Mouse (Mus musculus) midbrain, embryonic 13.5 days (tissue): ENCODE results near the gene Bcl7a. TPM values are rescaled to one million over a fixed set of nuclear protein-coding genes. Genes with fewer than 3 reads are reported as not detected.

Experiments used
- ATAC-seq: fragments of 200-750 bp; cut with Nextera tagmentation; 2 replicates; pipeline ENCODE4 v1.8.0; 2017; ENCODE audit warnings: mild to moderate bottlenecking, moderate TSS enrichment, moderate library complexity
- H3K27ac ChIP-seq: fragments of 300-500 bp; sonication (generic); 2 replicates; pipeline ENCODE4 v1.5.1; 2015; ENCODE audit warnings: inconsistent platforms, mild to moderate bottlenecking, moderate library complexity
- H3K27me3 ChIP-seq: fragments of 300-500 bp; sonication (generic); 2 replicates; pipeline ENCODE4 v1.6.1; 2015; ENCODE audit warnings: mild to moderate bottlenecking, inconsistent platforms
- H3K36me3 ChIP-seq: fragments of 300-500 bp; sonication (generic); 2 replicates; pipeline ENCODE4 v1.6.1; 2015; ENCODE audit warnings: mild to moderate bottlenecking, inconsistent platforms
- H3K4me1 ChIP-seq: fragments of 300-500 bp; sonication (generic); replicated peaks from 2 replicates; pipeline ENCODE4 v1.6.1; 2015; ENCODE audit warnings: inconsistent platforms
- H3K4me2 ChIP-seq: fragments of 300-500 bp; sonication (generic); replicated peaks from 2 replicates; pipeline ENCODE4 v1.6.1; 2015; ENCODE audit warnings: moderate library complexity, mild to moderate bottlenecking, inconsistent platforms
- H3K4me3 ChIP-seq: fragments of 300-500 bp; sonication (generic); replicated peaks from 2 replicates; pipeline ENCODE4 v1.5.1; 2015; ENCODE audit warnings: mild to moderate bottlenecking, inconsistent platforms
- H3K9ac ChIP-seq: fragments of 300-500 bp; sonication (generic); replicated peaks from 2 replicates; pipeline ENCODE4 v1.6.1; 2015; ENCODE audit warnings: mild to moderate bottlenecking, inconsistent platforms
- H3K9me3 ChIP-seq: fragments of 300-500 bp; sonication (generic); 2 replicates; pipeline ENCODE4 v1.6.1; 2016; ENCODE audit warnings: mild to moderate bottlenecking, inconsistent platforms
- WGBS: fragments of 180-500 bp; shearing (Covaris S2); methylation state at CpG from one replicate; pipeline ENCODE4 v1.1.7; 2015; 5-methylcytosine and 5-hydroxymethylcytosine counted together
- polyA plus RNA-seq: library from polyadenylated mRNA; unstranded; fragments of >200 nt; fragmentation: Nextera tagmentation; extraction: Ambion mirVana; gene quantifications from 2 replicates; pipeline ENCODE4 v1.2.1, GENCODE M21; 2015

The Bcl7a gene
- 47.8 and 53.0 TPM in 2 replicates for polyA plus RNA-seq

GRCm38 (mm10) chr5:123343707-123344627, at the start of gene Bcl7a:
Gene Bcl7a (plus strand): TSS chr5:123343834.
- ATAC-seq = peak; percentile 90
- Histone ChIP-seq H3K36me3 (peaks cover 3% of the 10 kb centered on the region), H3K27ac (peak within 1 kb of the TSS; percentile 99), H3K9me3 (no peaks in the 10 kb centered on the region), H3K27me3 (no peaks in the 10 kb centered on the region), H3K9ac (peak within 1 kb of the TSS; percentile 99), H3K4me1 (peaks cover 34% of the 10 kb centered on the region), H3K4me3 (peak within 1 kb of the TSS; percentile 93), H3K4me2 (peak within 1 kb of the TSS; percentile 91)
- WGBS = under 1% methylated on average over 64 of the region's 69 CpGs

GRCm38 (mm10) chr5:123294653-123295052, 49.0 kb upstream of the Bcl7a start:
- Histone ChIP-seq H3K4me3 (no peak overlapping the region), H3K9me3 (no peaks in the 10 kb centered on the region), H3K27ac (no peak overlapping the region), H3K36me3 (no peaks in the 10 kb centered on the region), H3K27me3 (no peaks in the 10 kb centered on the region), H3K4me1 (peaks cover 6% of the 10 kb centered on the region), H3K9ac (no peak overlapping the region), H3K4me2 (no peak overlapping the region)
- ATAC-seq = no peak
- 83% methylated on average over 9 of the region's 9 CpGs for WGBS

- H3K36me3 ChIP-seq = no peaks in the 10 kb centered on the region
- H3K9ac ChIP-seq = no peak overlapping the region
- no peak for ATAC-seq
- no peak overlapping the region for H3K27ac ChIP-seq
- WGBS = 69% methylated on average over 12 of the region's 12 CpGs
- H3K4me1 ChIP-seq = peaks cover 17% of the 10 kb centered on the region
- no peaks in the 10 kb centered on the region for H3K9me3 ChIP-seq
- H3K4me2 ChIP-seq = no peak overlapping the region
- no peaks in the 10 kb centered on the region for H3K27me3 ChIP-seq
- no peak overlapping the region for H3K4me3 ChIP-seq
These were observed 47.3 kb upstream of the Bcl7a start for GRCm38 (mm10) chr5:123296224-123296806.

GRCm38 (mm10) chr5:123296972-123297754, 46.5 kb upstream of the Bcl7a start:
- Histone ChIP-seq H3K36me3 (no peaks in the 10 kb centered on the region), H3K4me2 (no peak overlapping the region), H3K9ac (no peak overlapping the region), H3K27me3 (no peaks in the 10 kb centered on the region), H3K4me1 (peaks cover 26% of the 10 kb centered on the region), H3K27ac (no peak overlapping the region), H3K4me3 (no peak overlapping the region), H3K9me3 (no peaks in the 10 kb centered on the region)
- no peak for ATAC-seq
- 58% methylated on average over 23 of the region's 23 CpGs for WGBS

GRCm38 (mm10) chr5:123297830-123298229, 45.8 kb upstream of the Bcl7a start:
- Histone ChIP-seq H3K4me2 (no peak overlapping the region), H3K4me1 (peaks cover 30% of the 10 kb centered on the region), H3K27ac (no peak overlapping the region), H3K36me3 (no peaks in the 10 kb centered on the region), H3K9ac (no peak overlapping the region), H3K27me3 (no peaks in the 10 kb centered on the region), H3K4me3 (no peak overlapping the region), H3K9me3 (no peaks in the 10 kb centered on the region)
- WGBS = 82% methylated on average over 7 of the region's 7 CpGs
- ATAC-seq = no peak

GRCm38 (mm10) chr5:123298526-123298925, 45.1 kb upstream of the Bcl7a start:
- ATAC-seq = no peak
- H3K4me1 ChIP-seq = peaks cover 30% of the 10 kb centered on the region
- H3K4me3 ChIP-seq = no peak overlapping the region
- WGBS = 90% methylated on average over 6 of the region's 6 CpGs
- no peaks in the 10 kb centered on the region for H3K27me3 ChIP-seq
- H3K9me3 ChIP-seq = no peaks in the 10 kb centered on the region
- H3K27ac ChIP-seq = no peak overlapping the region
- H3K4me2 ChIP-seq = no peak overlapping the region
- H3K9ac ChIP-seq = no peak overlapping the region
- H3K36me3 ChIP-seq = no peaks in the 10 kb centered on the region

- Histone ChIP-seq H3K36me3 (no peaks in the 10 kb centered on the region), H3K9ac (no peak overlapping the region), H3K27ac (0 out of 2 replicates have a peak overlapping the region, but pooled peaks have one; percentile 20), H3K4me2 (no peak overlapping the region), H3K4me1 (peaks cover 30% of the 10 kb centered on the region), H3K4me3 (no peak overlapping the region), H3K27me3 (no peaks in the 10 kb centered on the region), H3K9me3 (no peaks in the 10 kb centered on the region)
- 56% methylated on average over 8 of the region's 8 CpGs for WGBS
- peak; percentile 51; the same call in 1 of the 2 replicates for ATAC-seq
These were observed 43.1 kb upstream of the Bcl7a start for GRCm38 (mm10) chr5:123300496-123301034.

GRCm38 (mm10) chr5:123301780-123302521, 41.7 kb upstream of the Bcl7a start:
- 23% methylated on average over 20 of the region's 20 CpGs for WGBS
- ATAC-seq = no peak
- Histone ChIP-seq H3K27me3 (no peaks in the 10 kb centered on the region), H3K27ac (no peak overlapping the region), H3K4me2 (no peak overlapping the region; the same call in 1 of the 2 replicates), H3K4me3 (no peak overlapping the region), H3K9ac (no peak overlapping the region), H3K36me3 (no peaks in the 10 kb centered on the region), H3K4me1 (peaks cover 30% of the 10 kb centered on the region), H3K9me3 (no peaks in the 10 kb centered on the region)

- Histone ChIP-seq H3K27me3 (no peaks in the 10 kb centered on the region), H3K4me2 (no peak overlapping the region), H3K36me3 (no peaks in the 10 kb centered on the region), H3K9ac (no peak overlapping the region), H3K4me3 (no peak overlapping the region), H3K4me1 (peaks cover 10% of the 10 kb centered on the region), H3K27ac (peak overlapping the region; percentile 51; the same call in 1 of the 2 replicates), H3K9me3 (no peaks in the 10 kb centered on the region)
- ATAC-seq = peak; percentile 55; the same call in 1 of the 2 replicates
- WGBS = 62% methylated on average over 18 of the region's 18 CpGs
These were observed 35.9 kb upstream of the Bcl7a start for GRCm38 (mm10) chr5:123307630-123308282.

GRCm38 (mm10) chr5:123309816-123310215, 33.8 kb upstream of the Bcl7a start:
- Histone ChIP-seq H3K27me3 (no peaks in the 10 kb centered on the region), H3K4me3 (no peak overlapping the region), H3K9me3 (no peaks in the 10 kb centered on the region), H3K36me3 (no peaks in the 10 kb centered on the region), H3K4me1 (peaks cover 10% of the 10 kb centered on the region), H3K4me2 (no peak overlapping the region), H3K27ac (no peak overlapping the region), H3K9ac (no peak overlapping the region)
- 43% methylated on average over 10 of the region's 10 CpGs for WGBS
- no peak for ATAC-seq

GRCm38 (mm10) chr5:123310221-123310620, 33.4 kb upstream of the Bcl7a start:
- 61% methylated on average over 7 of the region's 7 CpGs for WGBS
- H3K27ac ChIP-seq = no peak overlapping the region
- H3K9ac ChIP-seq = no peak overlapping the region
- H3K9me3 ChIP-seq = no peaks in the 10 kb centered on the region
- H3K4me3 ChIP-seq = no peak overlapping the region
- peaks cover 14% of the 10 kb centered on the region for H3K4me1 ChIP-seq
- no peaks in the 10 kb centered on the region for H3K27me3 ChIP-seq
- H3K36me3 ChIP-seq = no peaks in the 10 kb centered on the region
- H3K4me2 ChIP-seq = no peak overlapping the region
- no peak for ATAC-seq
